Mouse (Mus musculus) forebrain, embryonic 11.5 days (tissue): ENCODE measurements around the gene Klrb1b. TPM values are rescaled to one million over a fixed set of nuclear protein-coding genes. Genes with fewer than 3 reads are reported as not detected.
A peak's percentile ranks its signal among the peaks of the same experiment; 100 is the strongest.
"Not testable (repeated sequence)": the region's sequence is repeated elsewhere in the genome, so short reads cannot be mapped to it uniquely, and the experiment has no call there.

Experiments used
- ATAC-seq: fragments of 200-750 bp; cut with Nextera tagmentation; replicated peaks from 2 replicates; pipeline ENCODE4 v1.8.0; 2017; ENCODE audit warnings: moderate TSS enrichment; ENCODE audit not compliant: low FRiP score
- DNase-seq: peaks from one replicate; pipeline ENCODE4 v3.0.0-alpha.2; 2017; ENCODE audit warnings: low spot score
- H3K27ac ChIP-seq: fragments of 300-500 bp; sonication (generic); 2 replicates; pipeline ENCODE4 v1.5.1; 2014; ENCODE audit warnings: low read depth, low read length
- H3K27me3 ChIP-seq: fragments of 300-500 bp; sonication (generic); 2 replicates; pipeline ENCODE4 v1.6.1; 2014; ENCODE audit warnings: mild to moderate bottlenecking, low read length, mixed read lengths; ENCODE audit not compliant: control insufficient read depth, insufficient read depth
- H3K36me3 ChIP-seq: fragments of 300-500 bp; sonication (generic); 2 replicates; pipeline ENCODE4 v1.6.1; 2014; ENCODE audit warnings: mild to moderate bottlenecking, low read length, moderate library complexity, mixed read lengths; ENCODE audit not compliant: control insufficient read depth, insufficient read depth
- H3K4me1 ChIP-seq: fragments of 300-500 bp; sonication (generic); replicated peaks from 2 replicates; pipeline ENCODE4 v1.6.1; 2014; ENCODE audit warnings: low read length, mixed read lengths; ENCODE audit not compliant: control insufficient read depth, insufficient read depth
- H3K4me2 ChIP-seq: fragments of 300-500 bp; sonication (generic); 2 replicates; pipeline ENCODE4 v1.6.1; 2014; ENCODE audit warnings: low read depth, mild to moderate bottlenecking, low read length, moderate library complexity, mixed read lengths; ENCODE audit not compliant: severe bottlenecking
- H3K4me3 ChIP-seq: fragments of 300-500 bp; sonication (generic); 2 replicates; pipeline ENCODE4 v1.5.1; 2014; ENCODE audit warnings: low read depth, low read length
- H3K9ac ChIP-seq: fragments of 300-500 bp; sonication (generic); 2 replicates; pipeline ENCODE4 v1.6.1; 2014; ENCODE audit warnings: low read length
- H3K9me3 ChIP-seq: fragments of 300-500 bp; sonication (generic); 2 replicates; pipeline ENCODE4 v1.6.1; 2016; ENCODE audit warnings: low read length, mixed read lengths; ENCODE audit not compliant: control insufficient read depth
- WGBS: fragments of 180-500 bp; shearing (Covaris S2); extraction: QIAGEN DNeasy Blood & Tissue Kit; methylation state at CpG from one replicate; pipeline ENCODE4 v1.1.7; 2014; 5-methylcytosine and 5-hydroxymethylcytosine counted together
- polyA plus RNA-seq: library from polyadenylated mRNA; unstranded; fragments of >200 nt; fragmentation: Nextera tagmentation; extraction: Ambion mirVana; gene quantifications from 2 replicates; pipeline ENCODE4 v1.2.1, GENCODE M21; 2014

Klrb1b gene
- polyA plus RNA-seq, 1 experiment from 2014 or later, result not detected

- WGBS, result 76% methylated on average over 4 of the region's 4 CpGs
- ATAC-seq (no peak), DNase-seq (no peak)
Observed at GRCm38 (mm10) chr6:128818083-128818802, 7.9 kb downstream of the Klrb1b start.

GRCm38 (mm10) chr6:128808532-128808931 is 17.6 kb downstream of the Klrb1b start:
- H3K27me3 ChIP-seq, result no peaks in the 10 kb centered on the region
- no peak overlapping the region for H3K4me2 ChIP-seq
- H3K9ac ChIP-seq, result no peak overlapping the region
- H3K27ac ChIP-seq, result no peak overlapping the region
- ATAC-seq (no peak), DNase-seq (no peak)
- H3K9me3 ChIP-seq, result no peaks in the 10 kb centered on the region
- 86% methylated on average over 5 of the region's 5 CpGs for WGBS
- no peaks in the 10 kb centered on the region for H3K4me1 ChIP-seq
- H3K4me3 ChIP-seq, result no peak overlapping the region
- H3K36me3 ChIP-seq, result no peaks in the 10 kb centered on the region

More at GRCm38 (mm10) chr6:128818083-128818802, 7.9 kb downstream of the Klrb1b start:
- H3K27me3 ChIP-seq, result no peaks in the 10 kb centered on the region
- H3K4me3 ChIP-seq, result no peak overlapping the region
- no peaks in the 10 kb centered on the region for H3K9me3 ChIP-seq
- H3K36me3 ChIP-seq, result no peaks in the 10 kb centered on the region
- H3K4me1 ChIP-seq, result no peaks in the 10 kb centered on the region
- no peak overlapping the region for H3K27ac ChIP-seq
- no peak overlapping the region for H3K9ac ChIP-seq
- no peak overlapping the region for H3K4me2 ChIP-seq

GRCm38 (mm10) chr6:128807021-128807420 is 19.1 kb downstream of the Klrb1b start:
- Histone ChIP-seq H3K4me2 (no peak overlapping the region), H3K36me3 (no peaks in the 10 kb centered on the region), H3K9me3 (no peaks in the 10 kb centered on the region), H3K27me3 (no peaks in the 10 kb centered on the region), H3K4me3 (no peak overlapping the region), H3K9ac (no peak overlapping the region), H3K4me1 (no peaks in the 10 kb centered on the region), H3K27ac (no peak overlapping the region)
- ATAC-seq (no peak), DNase-seq (no peak)
- 73% methylated on average over 3 of the region's 3 CpGs for WGBS

- not testable (repeated sequence) for H3K4me3 ChIP-seq, H3K9me3 ChIP-seq, H3K9ac ChIP-seq, H3K4me2 ChIP-seq, H3K4me1 ChIP-seq, H3K27me3 ChIP-seq, H3K27ac ChIP-seq, H3K36me3 ChIP-seq
- ATAC-seq (peak; percentile 25; the same call in 1 of the 2 replicates), DNase-seq (peak; percentile 74)
- WGBS, result 64% methylated on average over 7 of the region's 7 CpGs
Observed at GRCm38 (mm10) chr6:128804823-128805640, 21.1 kb downstream of the Klrb1b start.

- Histone ChIP-seq H3K9me3 (no peaks in the 10 kb centered on the region), H3K36me3 (no peaks in the 10 kb centered on the region), H3K4me1 (no peaks in the 10 kb centered on the region), H3K4me3 (peak overlapping the region; percentile 37), H3K9ac (peak overlapping the region; percentile 51; the same call in 1 of the 2 replicates), H3K27me3 (no peaks in the 10 kb centered on the region), H3K4me2 (peak overlapping the region; percentile 53), H3K27ac (no peak overlapping the region)
- DNase-seq (peak; percentile 98), ATAC-seq (peak; percentile 90)
- WGBS, result 5% methylated on average over 26 of the region's 26 CpGs
Observed at GRCm38 (mm10) chr6:128802999-128803857, 22.9 kb downstream of the Klrb1b start.

GRCm38 (mm10) chr6:128802557-128802956 is 23.6 kb downstream of the Klrb1b start:
- H3K4me2 ChIP-seq, result peak overlapping the region; percentile 53
- no peaks in the 10 kb centered on the region for H3K36me3 ChIP-seq
- DNase-seq (no peak), ATAC-seq (peak; percentile 43)
- 7% methylated on average over 10 of the region's 10 CpGs for WGBS
- H3K4me3 ChIP-seq, result peak overlapping the region; percentile 37
- H3K27me3 ChIP-seq, result no peaks in the 10 kb centered on the region
- H3K4me1 ChIP-seq, result no peaks in the 10 kb centered on the region
- no peak overlapping the region for H3K27ac ChIP-seq
- peak overlapping the region; percentile 51; the same call in 1 of the 2 replicates for H3K9ac ChIP-seq
- H3K9me3 ChIP-seq, result no peaks in the 10 kb centered on the region

GRCm38 (mm10) chr6:128800696-128801095 is 25.4 kb downstream of the Klrb1b start:
- not testable (repeated sequence) for H3K9me3 ChIP-seq, H3K4me1 ChIP-seq, H3K9ac ChIP-seq, H3K36me3 ChIP-seq, ATAC-seq, H3K4me2 ChIP-seq, DNase-seq, H3K4me3 ChIP-seq, H3K27ac ChIP-seq, H3K27me3 ChIP-seq
- 82% methylated on average over 5 of the region's 5 CpGs for WGBS

GRCm38 (mm10) chr6:128799896-128800270 is 26.2 kb downstream of the Klrb1b start:
- peak overlapping the region; percentile 54 for H3K9ac ChIP-seq

More at GRCm38 (mm10) chr6:128799896-128800270, 26.2 kb downstream of the Klrb1b start:
- peak overlapping the region; percentile 53 for H3K4me3 ChIP-seq
- no peaks in the 10 kb centered on the region for H3K9me3 ChIP-seq
- DNase-seq (no peak), ATAC-seq (no peak)
- H3K4me2 ChIP-seq, result peak overlapping the region; percentile 49
- no peaks in the 10 kb centered on the region for H3K36me3 ChIP-seq
- no peaks in the 10 kb centered on the region for H3K27me3 ChIP-seq
- H3K4me1 ChIP-seq, result no peaks in the 10 kb centered on the region
- whole genome bisulfite sequencing, result 29% methylated on average over 7 of the region's 7 CpGs
- no peak overlapping the region for H3K27ac ChIP-seq
